Comparison of ENCODE assay signal across 9 mouse cellular contexts in genomic region chr5:109506729-109507128, GRCm38 (mm10). TPM values are rescaled to one million over a fixed set of nuclear protein-coding genes. Genes with fewer than 3 reads are reported as not detected.
A peak's percentile ranks its signal among the peaks of the same experiment; 100 is the strongest.
DNase-seq lines count a peak whose midpoint lies in the region; ATAC-seq and TF ChIP-seq lines count a peak whose summit lies in the region.
"Had no signal": no experiment of that assay in that cellular context is flagged by ENCODE, and none has a peak within 500 bp of the region (broad histone marks: within the 10 kb centered on the region; RNA-seq: fewer than 3 reads in every experiment).

No protein-coding gene starts in this region.

- no peaks in the 10 kb centered on the region for H3K4me1 ChIP-seq in embryonic facial prominence, embryonic 14.5 days (ENCODE audit: control insufficient read depth, insufficient read depth, low read length)
- H3K4me1 ChIP-seq in embryonic facial prominence, embryonic 10.5 days = no peaks in the 10 kb centered on the region
- no peaks in the 10 kb centered on the region for H3K4me1 ChIP-seq in midbrain, embryonic 14.5 days (ENCODE audit: control insufficient read depth, insufficient read depth, low read length)
- no peaks in the 10 kb centered on the region for H3K4me1 ChIP-seq in midbrain, embryonic 15.5 days
- no peaks in the 10 kb centered on the region for H3K4me1 ChIP-seq in kidney, postnatal 0 days (replicated peaks; ENCODE audit: insufficient read depth, low read length)
- no peaks in the 10 kb centered on the region for H3K4me1 ChIP-seq in heart, embryonic 11.5 days (ENCODE audit: control insufficient read depth, insufficient read depth, low read length)
- H3K4me1 ChIP-seq: midbrain, embryonic 12.5 days had no signal

- 0 out of 2 replicates have a peak, but pooled peaks cover 3% of the 10 kb centered on the region for H3K9me3 ChIP-seq in embryonic facial prominence, embryonic 14.5 days (ENCODE audit: control insufficient read depth, low read length)
- peaks cover 21% of the 10 kb centered on the region for H3K9me3 ChIP-seq in embryonic facial prominence, embryonic 10.5 days
- peaks cover 16% of the 10 kb centered on the region for H3K9me3 ChIP-seq in midbrain, embryonic 14.5 days (ENCODE audit: control insufficient read depth, low read length)
- peaks cover 6% of the 10 kb centered on the region; the same call in 1 of the 2 replicates for H3K9me3 ChIP-seq in midbrain, embryonic 15.5 days
- no peaks in the 10 kb centered on the region for H3K9me3 ChIP-seq in kidney, postnatal 0 days (replicated peaks; ENCODE audit: low read length)
- 0 out of 2 replicates have a peak, but pooled peaks cover 7% of the 10 kb centered on the region for H3K9me3 ChIP-seq in heart, embryonic 11.5 days (replicated peaks; ENCODE audit: control insufficient read depth, low read length)

- no peaks in the 10 kb centered on the region for H3K27me3 ChIP-seq in embryonic facial prominence, embryonic 14.5 days (replicated peaks; ENCODE audit: control insufficient read depth, insufficient read depth, low read length)
- no peaks in the 10 kb centered on the region for H3K27me3 ChIP-seq in embryonic facial prominence, embryonic 10.5 days (replicated peaks; ENCODE audit: low read depth, poor library complexity, severe bottlenecking)
- no peaks in the 10 kb centered on the region for H3K27me3 ChIP-seq in midbrain, embryonic 14.5 days (ENCODE audit: control insufficient read depth, insufficient read depth, low read length)
- no peaks in the 10 kb centered on the region for H3K27me3 ChIP-seq in midbrain, embryonic 15.5 days (replicated peaks)
- no peaks in the 10 kb centered on the region for H3K27me3 ChIP-seq in kidney, postnatal 0 days (ENCODE audit: insufficient read depth, low read length)
- H3K27me3 ChIP-seq in heart, embryonic 11.5 days (ENCODE audit: control insufficient read depth, insufficient read depth, low read length) = no peaks in the 10 kb centered on the region
- H3K27me3 ChIP-seq: midbrain, embryonic 12.5 days had no signal

- H3K27ac ChIP-seq in embryonic facial prominence, embryonic 14.5 days (replicated peaks; ENCODE audit: low read depth, low read length) = no peak overlapping the region
- no peak overlapping the region for H3K27ac ChIP-seq in embryonic facial prominence, embryonic 10.5 days (replicated peaks)
- H3K27ac ChIP-seq in midbrain, embryonic 14.5 days (replicated peaks; ENCODE audit: low read depth, low read length) = no peak overlapping the region
- no peak overlapping the region for H3K27ac ChIP-seq in midbrain, embryonic 15.5 days
- no peak overlapping the region for H3K27ac ChIP-seq in kidney, postnatal 0 days
- no peak overlapping the region for H3K27ac ChIP-seq in heart, embryonic 11.5 days (ENCODE audit: low read depth, low read length)
- H3K27ac ChIP-seq: midbrain, embryonic 12.5 days had no signal

- no peak overlapping the region for H3K4me3 ChIP-seq in embryonic facial prominence, embryonic 14.5 days (ENCODE audit: low read depth, low read length)
- no peak overlapping the region for H3K4me3 ChIP-seq in embryonic facial prominence, embryonic 10.5 days
- H3K4me3 ChIP-seq in midbrain, embryonic 14.5 days (replicated peaks; ENCODE audit: low read depth, low read length) = no peak overlapping the region
- H3K4me3 ChIP-seq in midbrain, embryonic 15.5 days = no peak overlapping the region
- H3K4me3 ChIP-seq in kidney, postnatal 0 days (replicated peaks; ENCODE audit: low read depth, low read length) = no peak overlapping the region
- no peak overlapping the region for H3K4me3 ChIP-seq in heart, embryonic 11.5 days (ENCODE audit: low read depth, low read length)
- H3K4me3 ChIP-seq: midbrain, embryonic 12.5 days had no signal

- no peaks in the 10 kb centered on the region for H3K36me3 ChIP-seq in embryonic facial prominence, embryonic 14.5 days (ENCODE audit: control insufficient read depth, insufficient read depth, low read length)
- H3K36me3 ChIP-seq in embryonic facial prominence, embryonic 10.5 days (replicated peaks) = no peaks in the 10 kb centered on the region
- no peaks in the 10 kb centered on the region for H3K36me3 ChIP-seq in midbrain, embryonic 14.5 days (ENCODE audit: control insufficient read depth, insufficient read depth, low read length)
- no peaks in the 10 kb centered on the region for H3K36me3 ChIP-seq in midbrain, embryonic 15.5 days (replicated peaks)
- H3K36me3 ChIP-seq in kidney, postnatal 0 days (ENCODE audit: insufficient read depth, low read length) = no peaks in the 10 kb centered on the region
- H3K36me3 ChIP-seq in heart, embryonic 11.5 days (ENCODE audit: control insufficient read depth, insufficient read depth, low read length) = no peaks in the 10 kb centered on the region
- H3K36me3 ChIP-seq: midbrain, embryonic 12.5 days had no signal

- DNase-seq in embryonic facial prominence, embryonic 14.5 days (ENCODE audit: low spot score) = peak; percentile 2
- no peak for DNase-seq in embryonic facial prominence, embryonic 10.5 days (ENCODE audit: low spot score)
- DNase-seq in midbrain, embryonic 14.5 days = peak; percentile 41
- peak; percentile 7 for DNase-seq in c-Kit-positive CD71-positive TER-119-positive erythroid progenitor cells, embryonic 14.5 days (ENCODE audit: low spot score)
- peak; percentile 51 for DNase-seq in kidney, postnatal 0 days (ENCODE audit: low spot score)
- peak; percentile 42 for DNase-seq in retina, postnatal 1 day

- 4% methylated on average over 1 of the region's 1 CpGs for WGBS in embryonic facial prominence, embryonic 14.5 days
- 10% methylated on average over 1 of the region's 1 CpGs for WGBS in embryonic facial prominence, embryonic 10.5 days
- WGBS in midbrain, embryonic 14.5 days = 13% methylated on average over 1 of the region's 1 CpGs
- 10% methylated on average over 1 of the region's 1 CpGs for WGBS in midbrain, embryonic 15.5 days
- 10% methylated on average over 1 of the region's 1 CpGs for WGBS in kidney, postnatal 0 days
- 6% methylated on average over 1 of the region's 1 CpGs for WGBS in heart, embryonic 11.5 days (ENCODE audit: insufficient replicate concordance)

- no peak for ATAC-seq in embryonic facial prominence, embryonic 14.5 days (ENCODE audit: low read depth)
- ATAC-seq in midbrain, embryonic 14.5 days (ENCODE audit: low FRiP score, low TSS enrichment) = no peak
- no peak for ATAC-seq in midbrain, embryonic 15.5 days (replicated peaks)
- ATAC-seq in kidney, postnatal 0 days (replicated peaks; ENCODE audit: low FRiP score, low read depth) = no peak
- no peak for ATAC-seq in heart, embryonic 11.5 days (replicated peaks; ENCODE audit: insufficient number of reproducible peaks, low FRiP score, low TSS enrichment)

- no peak overlapping the region for H3K9ac ChIP-seq in embryonic facial prominence, embryonic 14.5 days (ENCODE audit: low read depth, low read length)
- H3K9ac ChIP-seq in midbrain, embryonic 14.5 days (replicated peaks; ENCODE audit: low read length) = no peak overlapping the region
- no peak overlapping the region for H3K9ac ChIP-seq in midbrain, embryonic 15.5 days
- H3K9ac ChIP-seq in kidney, postnatal 0 days (ENCODE audit: low read depth, low read length) = no peak overlapping the region
- no peak overlapping the region for H3K9ac ChIP-seq in heart, embryonic 11.5 days (ENCODE audit: low read depth, low read length)
- H3K9ac ChIP-seq: midbrain, embryonic 12.5 days had no signal

- peak; percentile 70 for TF ChIP-seq CTCF in kidney, postnatal 0 days (IDR thresholded peaks at IDR 0.05; ENCODE audit: low read depth)

- no peak overlapping the region for H3K4me2 ChIP-seq in embryonic facial prominence, embryonic 14.5 days (ENCODE audit: low read depth, low read length)
- H3K4me2 ChIP-seq in midbrain, embryonic 14.5 days (ENCODE audit: low read length) = no peak overlapping the region
- no peak overlapping the region for H3K4me2 ChIP-seq in midbrain, embryonic 15.5 days
- no peak overlapping the region for H3K4me2 ChIP-seq in kidney, postnatal 0 days (ENCODE audit: low read length)
- H3K4me2 ChIP-seq in heart, embryonic 11.5 days = no peak overlapping the region
- H3K4me2 ChIP-seq: midbrain, embryonic 12.5 days had no signal

RNA-seq across cellular contexts. Expression of gene Crlf2, which starts 52.1 kb away (rescaled TPM):
- polyA plus RNA-seq in embryonic facial prominence, embryonic 14.5 days (2014; fragmentation: Nextera tagmentation; extraction: Ambion mirVana) = 7.8 and 7.9 TPM in 2 replicates
- polyA plus RNA-seq in embryonic facial prominence, embryonic 10.5 days (2016; fragmentation: Nextera tagmentation; extraction: Ambion mirVana) = 3.7 and 4.6 TPM in 2 replicates
- 9.3 and 18.1 TPM in 2 replicates for polyA plus RNA-seq in midbrain, embryonic 14.5 days (2014; fragmentation: Nextera tagmentation; extraction: Ambion mirVana)
- polyA plus RNA-seq in midbrain, embryonic 15.5 days (2015; fragmentation: Nextera tagmentation; extraction: Ambion mirVana) = 16.2 and 16.6 TPM in 2 replicates
- 19.1 and 22.2 TPM in 2 replicates for polyA plus RNA-seq in kidney, postnatal 0 days (2015; fragmentation: Nextera tagmentation; extraction: Ambion mirVana)
- 5.4 and 5.8 TPM in 2 replicates for polyA plus RNA-seq in heart, embryonic 11.5 days (2014; fragmentation: Nextera tagmentation; extraction: Ambion mirVana)
